Mouse (Mus musculus) ES-Bruce4 (cell line): ENCODE results near the gene 1700029J07Rik.

ENCODE experiments used
- CTCF ChIP-seq: IDR thresholded peaks from one replicate; pipeline ENCODE4 v1.8.1; 2011; ENCODE audit warnings: low read depth, low read length
- POLR2A ChIP-seq: IDR thresholded peaks from one replicate; pipeline ENCODE4 v1.8.1; 2011; ENCODE audit warnings: low read length; ENCODE audit not compliant: insufficient read depth

GRCm38 (mm10) chr8:45916496-45916895 lies 58.6 kb downstream of the 1700029J07Rik start:
- TF ChIP-seq POLR2A (no peak), CTCF (no peak)
